ENCODE assay signal across 8 mouse cellular contexts in the genomic region with DNA sequence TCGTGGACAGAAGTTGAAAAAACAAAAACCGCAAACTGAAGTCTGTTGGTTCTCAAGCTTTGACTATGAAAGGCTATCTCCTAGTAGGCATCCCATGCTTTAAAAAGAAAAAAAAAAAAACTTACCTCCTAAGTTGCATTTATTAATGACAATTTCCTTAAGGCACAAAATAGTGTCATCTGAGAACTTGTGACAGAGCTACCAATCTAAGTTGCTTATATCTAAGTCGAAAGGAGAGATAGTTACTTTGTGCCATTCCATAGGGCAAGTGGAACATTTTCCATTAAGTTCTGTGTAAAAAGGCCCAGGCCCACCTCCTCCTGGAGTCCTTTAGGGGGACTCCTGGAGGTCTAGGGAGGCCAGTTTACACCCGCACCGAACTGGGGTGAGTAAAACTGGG. TPM values are rescaled to one million over a fixed set of nuclear protein-coding genes. Genes with fewer than 3 reads are reported as not detected.
A peak's percentile ranks its signal among the peaks of the same experiment; 100 is the strongest.
DNase-seq lines count a peak whose midpoint lies in the region; ATAC-seq and TF ChIP-seq lines count a peak whose summit lies in the region.

No protein-coding gene starts in this region.

- peak overlapping the region; percentile 85 for H3K4me3 ChIP-seq in heart, postnatal 0 days (ENCODE audit: low read depth, low read length)
- H3K4me3 ChIP-seq in brown adipose tissue, adult 24 weeks (ENCODE audit: insufficient read depth, low read depth, low read length), result peak overlapping the region; percentile 90
- H3K4me3 ChIP-seq in hindbrain, embryonic 14.5 days (replicated peaks; ENCODE audit: low read length), result peak overlapping the region; percentile 83; the same call in 1 of the 2 replicates
- H3K4me3 ChIP-seq in midbrain, embryonic 13.5 days (replicated peaks), result peak overlapping the region; percentile 80; the same call in 1 of the 2 replicates

- peak overlapping the region; percentile 61 for H3K27ac ChIP-seq in heart, postnatal 0 days (ENCODE audit: low read depth)
- peak overlapping the region; percentile 46 for H3K27ac ChIP-seq in brown adipose tissue, adult 24 weeks (replicated peaks; ENCODE audit: low read depth, low read length)
- no peak overlapping the region for H3K27ac ChIP-seq in hindbrain, embryonic 14.5 days
- H3K27ac ChIP-seq in midbrain, embryonic 13.5 days, result no peak overlapping the region

- no peak for ATAC-seq in heart, postnatal 0 days (ENCODE audit: insufficient read depth, low read depth)
- no peak for ATAC-seq in hindbrain, embryonic 14.5 days (ENCODE audit: low FRiP score)
- ATAC-seq in midbrain, embryonic 13.5 days, result no peak
- ATAC-seq in monocyte, adult 5-6 weeks (replicated peaks; ENCODE audit: insufficient number of reproducible peaks, low FRiP score, low TSS enrichment, poor library complexity, severe bottlenecking), result no peak

- peak overlapping the region; percentile 94 for H3K4me2 ChIP-seq in heart, postnatal 0 days (ENCODE audit: low read depth, low read length)
- peak overlapping the region; percentile 79 for H3K4me2 ChIP-seq in hindbrain, embryonic 14.5 days (replicated peaks)
- peak overlapping the region; percentile 75 for H3K4me2 ChIP-seq in midbrain, embryonic 13.5 days (replicated peaks)

- WGBS in heart, postnatal 0 days, result 79% methylated on average over 5 of the region's 5 CpGs
- 74% methylated on average over 5 of the region's 5 CpGs for WGBS in hindbrain, embryonic 14.5 days
- WGBS in midbrain, embryonic 13.5 days, result 64% methylated on average over 5 of the region's 5 CpGs

- H3K9me3 ChIP-seq in heart, postnatal 0 days (replicated peaks; ENCODE audit: control insufficient read depth, low read length), result no peaks in the 10 kb centered on the region
- H3K9me3 ChIP-seq in hindbrain, embryonic 14.5 days (ENCODE audit: control insufficient read depth, low read length), result no peaks in the 10 kb centered on the region
- no peaks in the 10 kb centered on the region for H3K9me3 ChIP-seq in midbrain, embryonic 13.5 days

- no peak overlapping the region for H3K9ac ChIP-seq in heart, postnatal 0 days (replicated peaks; ENCODE audit: low read depth, low read length)
- no peak overlapping the region for H3K9ac ChIP-seq in hindbrain, embryonic 14.5 days
- no peak overlapping the region for H3K9ac ChIP-seq in midbrain, embryonic 13.5 days (replicated peaks)

- H3K36me3 ChIP-seq in heart, postnatal 0 days (replicated peaks; ENCODE audit: control insufficient read depth, insufficient read depth, low read length), result peaks cover 16% of the 10 kb centered on the region
- peaks cover 18% of the 10 kb centered on the region; the same call in 1 of the 2 replicates for H3K36me3 ChIP-seq in hindbrain, embryonic 14.5 days (replicated peaks; ENCODE audit: control insufficient read depth, insufficient read depth)
- H3K36me3 ChIP-seq in midbrain, embryonic 13.5 days, result peaks cover 21% of the 10 kb centered on the region

- no peak for DNase-seq in heart, postnatal 0 days (ENCODE audit: low spot score)
- DNase-seq in heart, postnatal 36 days, result no peak
- no peak for DNase-seq in hindbrain, embryonic 14.5 days (ENCODE audit: low spot score)
- DNase-seq in right cerebral cortex, postnatal 14 days, result no peak
- no peak for DNase-seq in layer of hippocampus, adult 18-20 months (ENCODE audit: low spot score in 2 of 2)

- TF ChIP-seq EP300 in heart, postnatal 0 days (IDR thresholded peaks at IDR 0.05; ENCODE audit: low read depth), result no peak

- no peaks in the 10 kb centered on the region for H3K27me3 ChIP-seq in heart, postnatal 0 days (ENCODE audit: control insufficient read depth, insufficient read depth, low read length)
- no peaks in the 10 kb centered on the region for H3K27me3 ChIP-seq in hindbrain, embryonic 14.5 days (ENCODE audit: control insufficient read depth, insufficient read depth, low read length)
- no peaks in the 10 kb centered on the region for H3K27me3 ChIP-seq in midbrain, embryonic 13.5 days

- H3K4me1 ChIP-seq in heart, postnatal 0 days (ENCODE audit: control insufficient read depth, insufficient read depth), result peaks cover 22% of the 10 kb centered on the region
- H3K4me1 ChIP-seq in brown adipose tissue, adult 24 weeks (ENCODE audit: control insufficient read depth, insufficient read depth, insufficient read length, low read length), result peaks cover 5% of the 10 kb centered on the region; the same call in 1 of the 2 replicates
- peaks cover 4% of the 10 kb centered on the region for H3K4me1 ChIP-seq in hindbrain, embryonic 14.5 days (replicated peaks; ENCODE audit: control insufficient read depth, insufficient read depth, low read length)
- peaks cover 23% of the 10 kb centered on the region for H3K4me1 ChIP-seq in midbrain, embryonic 13.5 days (replicated peaks)

- intact Hi-C loops in heart, postnatal 36 days (cut with DNase I), result no loop called here

- no peak for TF ChIP-seq CTCF in heart, postnatal 0 days (IDR thresholded peaks at IDR 0.05; ENCODE audit: low read depth)

RNA-seq across cellular contexts. Expression of a gene that starts 10.7 kb away (rescaled TPM):
- 7.5 and 15.3 TPM in 2 replicates for total RNA-seq in heart, postnatal 0 days (2014; rRNA removed; ENCODE audit: low replicate concordance)
- 15.3 and 17.8 TPM in 2 replicates for polyA plus RNA-seq in heart, postnatal 0 days (2015; fragmentation: Nextera tagmentation; extraction: Ambion mirVana)
- 10 to 100 TPM; 11.4 to 12.5 TPM for total RNA-seq in heart, postnatal 36 days (2021)
- 35.1 and 41.6 TPM in 2 replicates for polyA plus RNA-seq in brown adipose tissue, adult 24 weeks (2012; ENCODE audit: insufficient read depth, insufficient read length, missing spikeins)
- 49.0 and 55.3 TPM in 2 replicates for polyA plus RNA-seq in hindbrain, embryonic 14.5 days (2014; fragmentation: Nextera tagmentation; extraction: Ambion mirVana)
- 56.1 and 58.0 TPM in 2 replicates for polyA plus RNA-seq in midbrain, embryonic 13.5 days (2015; fragmentation: Nextera tagmentation; extraction: Ambion mirVana)
- total RNA-seq in monocyte, adult 5-6 weeks (2017), result 19.3 to 41.0 TPM (median 25.7 TPM) in 3 replicates
- 10 to 100 TPM; 17.4 to 17.7 TPM for total RNA-seq in layer of hippocampus, adult 18-20 months (2021)

Comparison
In these comparisons a context has a peak if more than half of its experiments do, and no peak if none do; other contexts are left out.
1. H3K27ac ChIP-seq: peak in heart, postnatal 0 days (single experiment) and brown adipose tissue, adult 24 weeks (single experiment); none in hindbrain, embryonic 14.5 days (single experiment) and midbrain, embryonic 13.5 days (single experiment).
2. Peak in every context shown above with its lines, with median percentiles within 50 percentile points of each other: H3K4me2 ChIP-seq and H3K4me3 ChIP-seq.